Mouse (Mus musculus): ENCODE data around the gene Nfib. TPM values are rescaled to one million over a fixed set of nuclear protein-coding genes. Genes with fewer than 3 reads are reported as not detected.

Gene Nfib
- total and polyA plus RNA-seq, 3 experiments, result 0.04 to 0.11 (median 0.09) TPM

DNA sequence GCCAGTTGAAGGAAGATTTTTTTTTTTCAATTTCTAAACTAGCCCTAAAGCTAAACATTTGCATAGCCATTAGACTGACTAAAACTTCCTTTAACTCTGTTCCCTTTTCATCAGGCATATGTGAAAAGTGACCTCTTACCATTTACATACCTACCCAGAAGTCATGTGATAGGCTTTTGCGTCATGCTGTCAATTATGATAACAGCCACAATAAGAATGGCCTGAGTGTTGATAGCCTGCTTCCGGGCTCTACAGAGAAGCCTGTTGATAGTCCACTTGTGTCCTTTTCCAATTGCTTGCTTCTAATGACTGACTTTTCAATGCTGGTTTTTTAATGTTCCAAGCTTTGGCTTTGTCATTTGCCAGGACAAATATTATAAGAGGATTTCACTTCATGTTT, 389.8 kb downstream of the Nfib start:
- Histone ChIP-seq H3K27ac (ENCODE audit: insufficient read depth, low read depth) (no peak overlapping the region), H3K4me1 (ENCODE audit: control insufficient read depth in 1 of 2, insufficient read depth in 2 of 2) (peaks cover 0 to 14% of the 10 kb centered on the region in 2 experiments; a peak in 2 of 4 replicates), H3K4me2 (ENCODE audit: insufficient read depth, low read depth, poor library complexity, severe bottlenecking) (no peak overlapping the region), H3K9ac (ENCODE audit: insufficient read depth, low read depth) (no peak overlapping the region), H3K4me3 (replicated peaks in 1 of 3; ENCODE audit: low read depth in 2 of 3, low read length in 2 of 3, poor library complexity in 1 of 3) (no peak overlapping the region), H3K36me3 (replicated peaks in 1 of 2; ENCODE audit: control insufficient read depth in 1 of 2, insufficient read depth in 1 of 2, low read length in 1 of 2) (no peaks in the 10 kb centered on the region), H3K79me2 (replicated peaks; ENCODE audit: control insufficient read depth, extremely low read depth, insufficient read depth, poor library complexity, severe bottlenecking) (no peaks in the 10 kb centered on the region), H3K27me3 (replicated peaks) (no peaks in the 10 kb centered on the region), H3K9me3 (replicated peaks; ENCODE audit: low read length) (no peaks in the 10 kb centered on the region)
- dilution Hi-C loops (cut with MboI; ENCODE audit: extremely low pct_ligation_motif_present, extremely low pct_unique_long_range_greater_than_20kb, low sequenced_read_pairs) (no loop called here), in situ Hi-C loops (cut with MboI; ENCODE audit: low pct_ligation_motif_present, low pct_unique_long_range_greater_than_20kb, low sequenced_read_pairs) (no loop called here)
- TF ChIP-seq CHD2 (IDR thresholded peaks at IDR 0.05; ENCODE audit: low read length), result no peak
- TF ChIP-seq GABPA (IDR thresholded peaks at IDR 0.05; ENCODE audit: insufficient replicate concordance, low read depth, low read length), result no peak
- peak; percentile 47; the same call in 1 of the 2 replicates for TF ChIP-seq ZNF384 (IDR thresholded peaks at IDR 0.05; ENCODE audit: low read depth, low read length)
- DNase-seq (ENCODE audit: extremely low read depth), result peak; percentile 11

GRCm38 (mm10) chr4:82310924-82311734, 394.4 kb downstream of the Nfib start:
- dilution Hi-C loops (cut with MboI; ENCODE audit: extremely low pct_ligation_motif_present, extremely low pct_unique_long_range_greater_than_20kb, low sequenced_read_pairs), result no loop called here
- in situ Hi-C loops (cut with MboI; ENCODE audit: low pct_ligation_motif_present, low pct_unique_long_range_greater_than_20kb, low sequenced_read_pairs), result no loop called here
- no peak overlapping the region for H3K27ac ChIP-seq (ENCODE audit: insufficient read depth, low read depth)

GRCm38 (mm10) chr4:82306045-82306444, 399.5 kb downstream of the Nfib start:
- Histone ChIP-seq H3K4me2 (ENCODE audit: insufficient read depth, low read depth, poor library complexity, severe bottlenecking) (no peak overlapping the region), H3K4me3 (replicated peaks in 1 of 3; ENCODE audit: low read depth in 2 of 3, low read length in 2 of 3, poor library complexity in 1 of 3) (no peak overlapping the region), H3K36me3 (replicated peaks in 1 of 2; ENCODE audit: control insufficient read depth in 1 of 2, insufficient read depth in 1 of 2, low read length in 1 of 2) (no peaks in the 10 kb centered on the region), H3K79me2 (replicated peaks; ENCODE audit: control insufficient read depth, extremely low read depth, insufficient read depth, poor library complexity, severe bottlenecking) (no peaks in the 10 kb centered on the region), H3K27me3 (replicated peaks) (no peaks in the 10 kb centered on the region), H3K9me3 (replicated peaks; ENCODE audit: low read length) (no peaks in the 10 kb centered on the region), H3K9ac (ENCODE audit: insufficient read depth, low read depth) (no peak overlapping the region), H3K27ac (ENCODE audit: insufficient read depth, low read depth) (no peak overlapping the region), H3K4me1 (ENCODE audit: control insufficient read depth in 1 of 2, insufficient read depth in 2 of 2) (peaks cover 3 to 21% of the 10 kb centered on the region in 2 experiments; a peak in 2 of 4 replicates)
- no peak for DNase-seq (ENCODE audit: extremely low read depth)
- dilution Hi-C loops (cut with MboI; ENCODE audit: extremely low pct_ligation_motif_present, extremely low pct_unique_long_range_greater_than_20kb, low sequenced_read_pairs), result no loop called here
- in situ Hi-C loops (cut with MboI; ENCODE audit: low pct_ligation_motif_present, low pct_unique_long_range_greater_than_20kb, low sequenced_read_pairs), result no loop called here
- no peak for TF ChIP-seq TCF12 (IDR thresholded peaks at IDR 0.05; ENCODE audit: low read depth, low read length)
- TF ChIP-seq MAZ (IDR thresholded peaks at IDR 0.05; ENCODE audit: low read depth, low read length), result no peak

More at GRCm38 (mm10) chr4:82310924-82311734, 394.4 kb downstream of the Nfib start:
- no peaks in the 10 kb centered on the region for H3K79me2 ChIP-seq (replicated peaks; ENCODE audit: control insufficient read depth, extremely low read depth, insufficient read depth, poor library complexity, severe bottlenecking)
- no peak overlapping the region for H3K9ac ChIP-seq (ENCODE audit: insufficient read depth, low read depth)
- no peak overlapping the region for H3K4me3 ChIP-seq (replicated peaks in 1 of 3; ENCODE audit: low read depth in 2 of 3, low read length in 2 of 3, poor library complexity in 1 of 3)
- TF ChIP-seq NELFE (IDR thresholded peaks at IDR 0.05; ENCODE audit: low read depth, low read length) (no peak), SMC3 (IDR thresholded peaks at IDR 0.05; ENCODE audit: low read depth, low read length) (no peak), BHLHE40 (IDR thresholded peaks at IDR 0.05; ENCODE audit: low read depth, low read length) (no peak), RCOR1 (conservative IDR thresholded peaks at IDR 0.05; ENCODE audit: low read depth, low read length) (no peak), POLR2A (IDR thresholded peaks at IDR 0.05; ENCODE audit: low read depth, low read length) (no peak), TCF12 (IDR thresholded peaks at IDR 0.05; ENCODE audit: low read depth, low read length) (no peak), ETS1 (conservative IDR thresholded peaks at IDR 0.05; ENCODE audit: low read depth, low read length) (no peak), MAFK (IDR thresholded peaks at IDR 0.05; ENCODE audit: insufficient replicate concordance, low read length) (no peak), MAX (IDR thresholded peaks at IDR 0.05; ENCODE audit: low read length) (no peak), MAZ (IDR thresholded peaks at IDR 0.05; ENCODE audit: low read depth, low read length) (no peak), EP300 (IDR thresholded peaks at IDR 0.05; ENCODE audit: low read length) (no peak), RAD21 (IDR thresholded peaks at IDR 0.05; ENCODE audit: low read depth, low read length) (no peak), CTCF (conservative IDR thresholded peaks at IDR 0.05 in 1 of 2, IDR thresholded peaks at IDR 0.05 in 1 of 2; ENCODE audit: low read depth in 2 of 2, low read length in 2 of 2) (no peak), ELF1 (IDR thresholded peaks at IDR 0.05; ENCODE audit: low read depth, low read length) (no peak), NRF1 (IDR thresholded peaks at IDR 0.05; ENCODE audit: low read depth, low read length) (no peak)
- H3K4me1 ChIP-seq (ENCODE audit: control insufficient read depth in 1 of 2, insufficient read depth in 2 of 2), result peaks cover 0 to 4% of the 10 kb centered on the region in 2 experiments; a peak in 2 of 4 replicates
- H3K36me3 ChIP-seq (replicated peaks in 1 of 2; ENCODE audit: control insufficient read depth in 1 of 2, insufficient read depth in 1 of 2, low read length in 1 of 2), result no peaks in the 10 kb centered on the region
- no peaks in the 10 kb centered on the region for H3K9me3 ChIP-seq (replicated peaks; ENCODE audit: low read length)
- DNase-seq (ENCODE audit: extremely low read depth), result no peak
- no peak overlapping the region for H3K4me2 ChIP-seq (ENCODE audit: insufficient read depth, low read depth, poor library complexity, severe bottlenecking)
- no peaks in the 10 kb centered on the region for H3K27me3 ChIP-seq (replicated peaks)

Measured in CH12.LX (cell line).